Mouse (Mus musculus) yolk sac, embryonic 10.5 days (tissue): ENCODE measurements around the gene Polr2i.

Experiments used
- DNase-seq: peaks from one replicate; pipeline ENCODE4 v3.0.0-alpha.2; 2017; ENCODE audit warnings: low spot score

The Polr2i gene

GRCm38 (mm10) chr7:30265531-30265930 lies 33.8 kb downstream of the Polr2i start:
- DNase-seq, result no peak

GRCm38 (mm10) chr7:30265935-30266334 lies 34.2 kb downstream of the Polr2i start:
- no peak for DNase-seq

GRCm38 (mm10) chr7:30266780-30267179 lies 35.0 kb downstream of the Polr2i start:
- no peak for DNase-seq

- DNase-seq, result no peak
Observed at GRCm38 (mm10) chr7:30269641-30270040, 37.9 kb downstream of the Polr2i start.

- DNase-seq, result no peak
Observed at GRCm38 (mm10) chr7:30274383-30274782, 42.6 kb downstream of the Polr2i start.

GRCm38 (mm10) chr7:30278911-30279310 lies 47.2 kb downstream of the Polr2i start:
- no peak for DNase-seq

- DNase-seq, result no peak
Observed at GRCm38 (mm10) chr7:30279536-30279935, 47.8 kb downstream of the Polr2i start.

- peak; percentile 96 for DNase-seq
Observed at GRCm38 (mm10) chr7:30279951-30280669, 48.4 kb downstream of the Polr2i start, which contains the start of the genes Thap8 and Wdr62. Gene Thap8, plus strand, starts transcription at chr7:30280094. Gene Wdr62, minus strand, starts transcription at chr7:30280419.

- peak; percentile 89 for DNase-seq
Observed at GRCm38 (mm10) chr7:30280670-30281138, 49.0 kb downstream of the Polr2i start.

- no peak for DNase-seq
Observed at GRCm38 (mm10) chr7:30281522-30281921, 49.8 kb downstream of the Polr2i start.

GRCm38 (mm10) chr7:30282740-30283139 lies 51.0 kb downstream of the Polr2i start:
- no peak for DNase-seq
